Mouse (Mus musculus) NIH3T3 (cell line): Measurements from ENCODE around the gene Polr2f.

Experiments used
- DNase-seq: peaks from one replicate; pipeline ENCODE4 v3.0.0-alpha.2; 2012; ENCODE audit warnings: low read depth

Polr2f gene

DNA sequence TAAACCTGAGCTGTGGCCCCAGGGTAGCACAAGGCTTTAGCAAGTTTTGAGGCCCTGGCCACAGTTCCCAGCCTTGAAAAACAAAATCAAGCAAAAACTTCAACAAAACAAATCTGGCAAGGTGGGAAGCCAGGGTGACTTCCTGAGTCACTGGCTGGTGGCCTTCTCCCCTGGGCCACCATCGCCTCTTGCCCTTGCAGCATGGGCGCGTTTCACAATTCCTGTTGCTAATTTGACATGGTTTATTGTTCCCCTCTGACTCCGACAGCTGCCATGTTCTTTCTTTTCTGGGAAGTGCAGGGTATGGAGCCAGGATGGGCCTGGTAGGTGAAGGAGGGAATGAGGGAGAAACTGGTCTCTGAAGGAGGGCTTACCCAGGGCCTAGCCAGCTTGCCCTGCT, 18.7 kb upstream of the Polr2f start:
- no peak for DNase-seq

DNA sequence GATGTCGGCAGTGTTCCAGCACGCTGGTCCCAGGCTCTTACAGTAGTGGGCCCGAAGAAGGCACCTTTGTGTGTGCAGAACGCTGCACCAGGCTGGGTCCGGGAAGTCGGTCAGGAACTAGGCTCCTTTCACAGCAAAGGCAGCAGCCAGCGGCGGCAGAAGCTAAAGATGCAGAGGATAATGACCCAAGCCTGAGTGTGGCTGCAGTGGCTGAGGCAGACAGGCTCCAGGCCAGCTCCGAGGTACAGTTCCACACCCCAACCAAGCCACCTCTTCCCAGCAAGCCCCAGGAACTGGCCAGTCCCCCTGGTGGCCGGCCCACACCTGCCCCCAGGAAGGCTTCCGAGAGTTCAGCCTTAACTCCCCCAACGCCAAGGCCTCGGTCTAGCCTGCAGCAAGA, 18.3 kb upstream of the Polr2f start:
- no peak for DNase-seq

DNA sequence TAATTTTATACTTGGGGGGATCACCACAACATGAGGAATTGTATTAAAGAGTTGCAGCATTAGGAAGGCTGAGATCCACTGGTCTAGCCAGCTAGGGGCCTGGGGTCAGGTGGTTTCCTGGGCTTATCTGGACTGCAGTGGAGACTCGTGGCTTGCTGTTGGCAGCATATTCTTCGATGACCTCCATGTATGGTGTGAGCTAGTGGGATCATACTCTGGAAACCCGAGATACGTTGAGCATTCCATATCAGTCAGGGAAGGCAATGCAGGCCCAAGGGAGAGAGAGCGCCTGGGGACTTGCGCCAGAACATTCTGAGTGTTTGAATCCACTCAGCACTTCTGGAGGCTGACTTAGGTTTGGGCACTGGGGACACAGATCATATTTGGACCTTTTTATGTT, 17.1 kb upstream of the Polr2f start:
- no peak for DNase-seq

DNA sequence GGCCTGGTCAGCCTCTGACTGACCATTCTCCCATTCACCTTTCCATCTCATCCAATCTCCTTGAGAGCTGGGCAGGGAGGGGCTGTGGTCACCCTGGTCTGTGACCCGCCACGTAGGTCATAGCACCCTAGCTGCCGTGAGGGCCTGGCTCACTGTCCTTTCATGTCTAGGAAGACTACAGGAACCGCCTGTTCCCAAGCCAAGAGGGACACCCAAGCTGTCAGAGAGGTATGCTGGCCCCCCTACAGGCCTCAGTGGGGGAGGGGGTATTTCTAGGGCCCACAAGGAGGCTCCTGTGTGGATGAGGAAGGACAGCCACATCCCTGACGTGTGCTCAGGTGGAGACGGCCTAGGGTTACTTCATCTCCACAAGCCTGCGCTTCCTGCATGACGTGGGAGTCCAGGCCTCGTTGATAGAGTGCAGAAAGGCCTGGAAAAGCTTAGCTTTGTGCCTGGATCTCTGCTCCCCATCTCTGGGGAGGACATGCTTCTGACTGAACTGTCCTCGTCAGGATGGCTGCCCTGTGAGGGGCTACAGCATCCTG, 16.4 kb upstream of the Polr2f start:
- DNase-seq, result no peak

DNA sequence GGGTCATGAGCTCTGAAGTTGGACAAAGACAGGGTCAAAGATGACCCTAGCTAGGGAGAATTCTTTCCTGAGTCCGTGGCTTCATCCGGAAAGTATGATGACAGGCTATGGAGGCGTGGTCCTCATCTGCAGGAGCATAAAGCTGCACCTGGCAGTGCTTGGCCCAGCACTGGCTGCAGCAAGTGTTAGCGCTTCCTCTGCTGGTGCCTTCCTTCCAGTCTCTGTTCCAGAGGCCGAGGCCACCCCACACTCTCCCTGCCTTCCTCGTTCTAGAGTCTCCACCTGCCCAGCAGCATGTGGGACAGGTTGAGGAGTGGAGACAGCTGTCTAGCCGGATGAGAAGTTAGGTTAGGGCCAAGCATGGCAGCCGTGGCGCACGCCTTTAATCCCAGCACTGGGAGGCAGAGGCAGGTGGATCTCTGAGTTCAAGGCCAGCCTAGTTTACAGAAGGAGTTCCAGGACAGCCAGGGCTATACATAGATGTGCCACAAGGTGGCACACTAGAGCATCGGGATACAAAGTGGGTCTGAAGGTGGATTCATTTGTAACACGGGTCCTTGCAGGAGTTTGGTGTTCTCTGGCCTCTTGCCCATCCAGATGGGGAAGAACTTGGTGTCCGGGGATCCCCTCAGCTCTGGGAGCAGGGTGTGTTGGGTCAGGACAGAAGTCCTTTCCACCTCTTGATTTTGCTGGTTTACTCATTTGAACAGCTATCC, 14.4 kb upstream of the Polr2f start:
- peak; percentile 84 for DNase-seq

DNA sequence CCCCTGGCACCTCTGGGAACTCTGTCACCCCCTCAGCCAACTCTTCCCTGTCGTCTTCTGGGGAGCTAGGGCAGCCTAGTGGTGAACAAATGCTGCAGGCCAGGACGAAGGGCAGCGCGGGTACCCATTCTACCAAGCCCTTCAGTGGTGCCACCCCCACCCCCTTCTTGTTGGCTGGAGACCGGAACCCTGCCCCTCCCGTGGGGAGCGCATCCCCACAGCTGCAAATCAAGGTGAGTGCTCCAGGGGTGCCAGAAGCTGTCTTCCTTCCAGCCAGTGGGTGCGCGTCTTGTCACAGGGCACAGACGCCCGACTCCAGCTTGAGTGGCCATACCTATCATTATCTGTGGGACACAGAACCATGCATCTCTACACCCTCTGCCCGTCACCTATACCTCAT, 13.7 kb upstream of the Polr2f start:
- DNase-seq, result no peak

DNA sequence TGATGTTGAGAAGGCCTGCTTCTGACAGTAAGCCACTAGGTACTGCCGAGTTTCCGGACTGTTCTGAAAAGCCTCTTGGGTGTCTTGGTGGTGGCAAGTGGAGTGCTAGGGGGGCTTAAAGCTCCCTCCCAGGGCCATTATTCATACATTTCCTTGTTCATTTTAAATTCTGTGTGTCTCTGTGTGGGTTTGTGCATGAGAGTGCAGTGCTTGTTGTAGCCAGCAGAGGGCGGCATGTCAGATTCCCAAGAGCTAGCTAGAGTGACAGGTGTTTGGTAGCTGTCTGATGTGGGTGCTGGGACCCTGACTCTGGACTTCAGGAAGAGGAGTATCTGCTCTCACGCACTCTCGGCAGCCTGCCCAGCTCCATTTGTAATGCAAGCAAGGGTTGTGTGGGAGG, 12.6 kb upstream of the Polr2f start:
- DNase-seq, result no peak

DNA sequence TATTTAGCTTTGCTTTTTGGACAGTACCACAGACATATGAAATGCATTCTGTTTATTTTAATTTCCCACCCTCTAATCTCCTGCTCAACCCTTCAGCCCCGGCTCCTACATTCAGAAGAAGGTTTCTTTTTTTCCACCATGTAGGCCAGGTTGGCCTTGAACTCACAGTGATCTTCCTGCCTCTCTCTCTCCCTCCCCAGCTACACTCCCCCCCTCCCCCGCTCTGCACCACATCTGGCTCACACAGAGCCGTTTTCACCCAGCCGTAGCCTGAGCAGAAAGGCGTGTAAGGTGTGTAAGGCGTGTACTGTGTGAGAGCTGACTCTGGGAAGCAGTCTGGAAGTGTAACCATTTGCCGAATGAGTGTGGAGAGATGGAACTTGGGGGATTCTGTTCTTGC, 11.5 kb upstream of the Polr2f start:
- no peak for DNase-seq

DNA sequence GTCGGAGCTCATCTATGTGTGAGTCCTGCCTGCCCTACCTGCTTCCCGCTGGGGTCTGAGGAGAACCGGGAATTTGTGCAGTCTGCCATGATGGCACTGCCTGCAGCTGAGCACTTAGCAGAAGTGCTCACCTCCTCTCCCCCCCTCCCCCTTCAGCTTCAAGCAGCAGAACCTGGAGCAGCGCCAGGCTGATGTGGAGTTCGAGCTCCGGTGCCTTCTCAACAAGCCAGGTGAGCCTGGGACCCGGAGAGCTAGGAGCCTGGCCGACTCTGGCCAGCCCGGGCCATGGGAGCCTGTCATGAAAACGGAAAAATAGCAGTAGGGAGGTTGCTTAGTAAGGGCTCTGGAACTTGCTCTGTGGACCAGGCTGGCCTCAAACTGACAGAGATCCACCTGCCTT, 10.0 kb upstream of the Polr2f start:
- DNase-seq, result peak; percentile 61

DNA sequence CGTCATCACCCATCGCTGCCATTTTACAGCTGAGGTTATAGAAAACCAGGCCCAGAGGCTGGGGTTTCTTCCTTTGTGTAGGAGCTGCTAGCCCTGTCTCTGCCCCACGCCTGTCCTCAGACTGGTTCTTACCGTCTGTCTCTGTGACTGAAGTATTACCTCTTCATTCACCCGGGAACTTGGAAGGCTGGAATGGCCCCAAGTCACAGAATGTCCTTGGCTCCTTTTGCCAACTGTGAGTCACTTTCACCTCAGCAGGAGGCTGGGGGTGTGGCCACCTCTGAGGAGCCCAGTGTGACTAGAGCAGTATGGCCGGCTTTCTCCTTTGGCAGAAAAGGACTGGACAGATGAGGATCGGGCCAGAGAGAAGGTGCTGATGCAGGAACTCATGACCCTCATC, 9.4 kb upstream of the Polr2f start:
- peak; percentile 96 for DNase-seq

DNA sequence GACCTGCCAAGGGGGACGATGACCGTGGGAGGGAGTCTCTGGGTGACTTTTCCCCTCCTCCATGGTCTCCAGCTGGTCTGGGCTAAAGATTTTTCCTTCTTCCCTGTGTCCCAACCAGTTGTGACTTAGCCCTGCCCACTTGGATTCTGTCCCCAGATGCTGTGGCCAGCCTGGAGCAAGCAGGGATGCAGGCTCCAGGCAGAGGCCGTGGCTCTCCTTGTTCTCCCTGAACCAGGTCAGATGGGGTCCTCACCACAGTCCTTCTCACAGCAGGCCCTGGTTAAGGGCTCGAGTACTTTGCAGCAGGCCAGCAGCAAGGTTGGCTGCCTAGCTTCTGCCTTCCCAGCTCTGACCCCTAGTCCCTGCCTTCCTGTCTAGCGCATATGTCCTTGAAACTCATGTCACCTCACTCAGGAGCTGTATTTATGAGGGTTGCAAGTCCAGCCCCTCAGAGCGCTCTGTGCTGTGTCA, 7.6 kb upstream of the Polr2f start:
- no peak for DNase-seq

DNA sequence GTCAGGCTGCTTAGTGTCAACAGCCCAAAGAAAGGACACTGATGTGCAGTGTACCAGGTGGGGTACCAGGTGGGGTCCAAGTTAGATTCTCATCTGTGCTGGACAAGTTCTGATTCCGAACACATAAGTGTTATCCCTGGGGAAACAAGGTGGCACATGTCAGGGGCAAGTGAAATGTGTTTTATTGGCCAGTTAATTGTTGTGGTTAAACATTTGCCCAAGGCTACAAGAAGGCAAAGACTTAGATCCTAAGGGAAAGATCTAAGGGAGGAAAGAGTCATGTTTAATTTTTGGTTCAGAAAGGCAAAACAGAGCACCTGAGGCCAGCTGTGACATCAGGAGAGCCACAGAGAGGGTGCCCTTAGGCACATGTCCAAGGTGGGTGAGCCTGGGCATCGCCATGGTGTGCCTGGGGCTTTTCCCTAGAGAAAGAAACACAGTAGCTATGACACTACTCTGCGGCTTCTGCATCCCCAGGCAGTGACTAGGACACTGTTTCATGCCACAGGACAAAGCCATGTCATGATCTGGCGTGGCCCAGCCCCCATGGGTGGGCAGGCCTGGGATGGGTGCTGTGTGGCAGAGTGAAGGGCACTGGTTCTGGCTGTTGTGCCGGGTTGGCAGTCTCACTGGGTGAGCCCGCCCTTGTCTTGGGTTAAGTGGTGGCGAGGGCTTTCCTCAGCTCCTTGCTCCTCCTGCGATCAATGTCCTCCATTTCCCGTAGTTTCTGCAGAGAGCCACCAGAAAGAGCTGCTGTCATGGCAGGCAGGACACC, 6.1 kb upstream of the Polr2f start:
- DNase-seq, result no peak

DNA sequence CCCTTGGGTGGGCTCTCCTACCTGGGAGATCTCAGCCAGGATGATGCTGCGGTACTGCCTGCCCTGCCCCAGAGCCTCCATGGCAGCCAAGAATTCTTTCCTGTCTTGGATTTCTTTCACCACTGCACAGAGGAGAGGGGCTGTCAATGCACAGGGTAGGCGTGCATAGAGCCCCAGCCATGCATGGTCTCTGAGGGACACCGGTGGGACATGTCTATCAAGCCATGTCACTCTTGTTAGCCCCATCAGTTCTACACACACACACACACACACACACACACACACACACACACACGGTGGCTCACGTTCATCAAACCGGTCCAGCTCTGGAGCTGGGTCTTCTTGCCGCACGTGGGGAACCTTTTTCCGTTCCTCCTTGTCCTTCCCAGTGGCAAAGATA, 5.5 kb upstream of the Polr2f start:
- no peak for DNase-seq

DNA sequence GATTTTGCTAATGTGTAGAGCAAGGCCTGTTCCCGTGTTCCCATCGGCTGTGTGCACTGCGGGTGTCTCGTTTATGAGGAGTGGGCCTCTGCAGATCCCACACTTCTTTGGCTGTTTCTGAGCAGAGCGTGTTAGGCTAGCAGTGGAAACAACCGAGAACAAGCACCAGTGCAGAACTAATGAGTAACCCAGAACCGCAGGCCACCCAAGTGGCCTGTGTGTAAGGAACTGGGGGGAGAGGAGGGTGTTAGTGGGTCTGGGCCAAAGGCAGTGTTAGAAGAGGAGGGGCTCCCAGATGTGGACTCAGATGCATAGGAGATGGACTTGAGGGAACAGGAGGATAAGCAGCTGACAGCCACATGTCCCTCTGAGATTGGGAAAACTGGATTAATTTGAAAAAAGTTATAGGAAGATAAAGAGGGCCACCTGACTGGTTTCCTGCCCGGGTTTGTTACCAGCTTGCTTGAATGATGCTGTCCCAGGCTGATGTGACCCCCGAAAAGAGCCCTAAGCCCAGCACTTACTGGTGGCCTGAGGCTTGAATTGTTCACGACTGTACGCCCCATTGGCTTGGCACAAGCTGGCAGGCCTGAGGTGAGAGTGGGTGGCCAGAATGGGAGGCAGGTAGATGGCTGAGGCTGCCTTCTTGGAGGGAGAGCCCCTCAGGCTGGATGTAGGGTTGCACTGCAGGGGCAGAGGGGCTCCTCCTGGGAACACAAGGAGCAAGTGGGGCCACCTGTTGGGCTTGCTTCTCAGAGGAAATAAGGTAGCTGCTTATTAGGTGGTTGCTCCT, 4.8 kb upstream of the Polr2f start:
- DNase-seq, result no peak

DNA sequence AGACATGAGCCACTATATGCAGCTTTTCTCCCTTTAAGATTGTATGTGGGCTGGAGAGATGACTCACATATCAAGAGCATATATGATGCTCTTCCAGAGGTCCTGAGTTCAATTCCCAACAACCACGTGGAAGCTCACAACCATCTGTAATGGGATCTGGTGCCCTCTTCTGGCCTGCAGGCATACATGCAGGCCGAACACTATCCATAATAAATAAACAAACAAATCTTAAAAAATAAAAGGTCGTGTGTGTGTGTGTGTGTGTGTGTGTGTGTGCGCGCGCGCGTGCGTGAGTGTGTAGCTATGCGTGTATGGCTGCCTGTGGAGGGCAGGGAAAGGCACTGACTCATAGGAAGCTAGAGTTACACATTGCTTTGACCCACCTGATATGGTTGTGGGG, 1.2 kb upstream of the Polr2f start:
- DNase-seq, result peak; percentile 79

DNA sequence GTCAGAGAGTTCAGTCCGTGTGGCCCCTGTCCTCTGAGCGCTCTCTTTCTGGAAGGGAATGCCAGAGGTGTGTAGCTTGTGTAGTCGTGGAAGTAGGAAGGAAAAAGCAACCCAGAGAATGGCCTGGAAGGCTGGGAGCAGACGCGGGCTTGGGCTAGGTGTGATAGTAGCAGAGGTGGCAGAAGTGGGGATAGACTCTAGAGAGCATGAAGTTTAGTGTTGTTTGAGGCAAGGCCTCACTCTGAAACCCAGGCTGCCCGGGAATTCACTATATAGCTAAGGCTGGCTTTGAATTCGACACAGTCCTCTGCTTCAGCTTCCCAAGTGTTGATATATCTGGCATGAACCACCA, 733 bp downstream of the Polr2f start:
- no peak for DNase-seq

DNA sequence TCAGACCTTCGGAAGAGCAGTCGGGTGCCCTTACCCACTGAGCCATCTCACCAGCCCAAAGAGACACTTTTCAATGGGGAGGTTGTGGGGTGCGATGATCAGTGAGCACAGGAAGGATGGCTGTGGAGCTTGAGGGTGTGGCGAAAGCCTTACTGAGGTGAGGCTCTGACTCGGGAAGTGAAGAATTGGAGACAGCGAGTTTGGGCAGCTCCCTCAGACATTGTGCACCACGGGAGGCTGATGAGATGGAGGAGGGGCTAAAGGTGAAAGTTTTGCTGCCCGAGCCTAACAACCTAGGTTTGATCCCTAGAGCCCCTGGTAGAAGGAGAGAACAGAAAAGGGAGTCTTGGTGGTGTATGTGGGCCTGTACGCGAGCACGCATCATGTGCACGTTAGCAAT, 2.5 kb downstream of the Polr2f start:
- no peak for DNase-seq

DNA sequence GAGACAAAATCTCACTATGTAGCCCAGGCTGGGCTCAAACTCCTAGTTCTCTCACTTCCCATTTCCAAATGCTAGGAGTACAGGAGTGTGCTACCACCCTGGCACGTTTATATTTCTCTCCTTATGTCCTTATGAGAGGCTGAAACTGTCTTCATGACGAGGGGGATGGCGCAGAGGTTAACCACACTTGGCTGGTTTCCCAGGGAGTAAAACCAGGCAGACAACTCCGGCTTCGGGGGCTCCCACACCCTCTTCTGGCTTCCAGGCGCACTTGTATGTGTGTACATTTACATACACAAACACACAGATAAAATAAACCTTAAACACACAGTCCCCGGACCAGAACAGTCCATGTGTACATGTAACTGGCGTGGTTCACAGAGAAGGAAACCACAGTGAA, 3.2 kb downstream of the Polr2f start:
- DNase-seq, result no peak

DNA sequence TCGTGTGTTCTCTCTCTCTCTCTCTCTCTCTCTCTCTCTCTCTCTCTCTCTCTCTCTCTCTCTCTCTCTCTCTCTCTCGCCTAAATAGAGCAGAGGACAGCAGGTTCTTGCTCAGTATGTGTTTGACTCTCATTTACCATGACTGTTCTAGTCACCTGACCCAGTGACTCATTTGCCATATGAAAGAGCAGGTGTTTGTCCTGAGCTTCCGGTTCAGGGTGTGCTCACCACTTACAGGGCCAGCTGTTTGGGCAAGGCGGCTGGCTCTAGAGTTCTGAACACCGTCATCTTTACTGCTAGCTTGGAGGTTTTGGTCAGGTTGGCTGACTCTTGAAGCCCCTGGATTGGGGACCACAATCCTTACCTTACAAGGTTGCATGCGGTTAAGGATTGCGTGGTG, 4.7 kb downstream of the Polr2f start:
- DNase-seq, result no peak

DNA sequence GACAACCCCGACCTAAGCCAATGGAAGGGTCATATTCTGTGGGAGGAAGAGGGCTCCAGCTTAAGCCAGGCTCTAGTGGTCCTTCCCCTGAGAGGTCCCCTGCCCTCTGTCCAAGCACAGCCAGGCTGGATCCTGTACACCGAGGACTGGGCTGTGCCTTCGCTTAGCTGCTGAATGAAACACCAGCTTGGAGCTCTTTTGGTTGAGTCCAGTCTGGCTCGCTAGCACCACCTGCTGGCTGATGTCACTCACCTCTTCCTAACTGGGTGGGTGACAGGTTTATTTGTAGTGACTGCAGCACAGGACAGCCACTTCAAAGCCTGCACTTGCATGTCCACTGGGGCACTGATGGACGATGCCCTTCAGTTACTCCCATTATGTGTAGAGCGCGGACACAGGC, 7.7 kb downstream of the Polr2f start:
- peak; percentile 91 for DNase-seq

DNA sequence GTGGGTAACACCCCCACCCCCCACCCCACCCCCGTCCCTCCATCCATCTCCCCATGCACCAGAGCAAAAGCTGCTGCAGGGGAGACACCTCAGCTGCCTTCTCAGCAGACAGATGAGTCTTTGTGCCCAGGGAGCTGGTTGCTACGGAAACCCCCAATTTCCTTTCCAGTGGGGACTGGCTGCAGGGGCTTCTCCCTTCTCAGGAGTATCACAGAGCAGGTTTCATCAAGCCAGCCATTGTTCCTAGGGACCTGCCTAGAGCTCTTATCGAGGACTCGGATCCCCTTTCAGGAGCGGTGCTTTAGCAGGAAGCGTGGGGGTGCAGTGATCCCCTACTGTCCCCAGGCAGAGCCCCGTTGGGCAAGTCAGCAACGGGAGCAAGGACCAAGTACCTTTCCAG, 11.1 kb downstream of the Polr2f start:
- no peak for DNase-seq

DNA sequence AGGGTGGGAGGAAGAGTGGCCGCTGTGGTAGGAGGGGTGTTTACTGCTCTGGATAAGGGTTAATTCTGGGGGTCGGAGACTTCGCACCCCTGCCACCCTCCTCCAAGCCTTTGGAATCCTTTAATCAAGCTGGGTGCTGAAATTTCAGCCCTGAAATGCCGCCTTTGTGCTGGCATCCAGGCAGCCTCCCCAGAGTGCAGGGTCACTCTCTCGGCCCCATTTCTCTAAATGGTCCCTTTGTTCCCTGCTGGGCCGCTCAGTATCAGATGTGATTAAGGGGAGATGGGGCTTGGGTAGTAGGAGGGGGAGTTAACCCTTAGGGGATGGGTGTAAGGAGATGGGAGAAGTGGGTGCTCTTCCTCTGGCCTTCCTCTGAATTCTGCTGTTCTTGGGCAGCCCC, 11.9 kb downstream of the Polr2f start:
- no peak for DNase-seq

DNA sequence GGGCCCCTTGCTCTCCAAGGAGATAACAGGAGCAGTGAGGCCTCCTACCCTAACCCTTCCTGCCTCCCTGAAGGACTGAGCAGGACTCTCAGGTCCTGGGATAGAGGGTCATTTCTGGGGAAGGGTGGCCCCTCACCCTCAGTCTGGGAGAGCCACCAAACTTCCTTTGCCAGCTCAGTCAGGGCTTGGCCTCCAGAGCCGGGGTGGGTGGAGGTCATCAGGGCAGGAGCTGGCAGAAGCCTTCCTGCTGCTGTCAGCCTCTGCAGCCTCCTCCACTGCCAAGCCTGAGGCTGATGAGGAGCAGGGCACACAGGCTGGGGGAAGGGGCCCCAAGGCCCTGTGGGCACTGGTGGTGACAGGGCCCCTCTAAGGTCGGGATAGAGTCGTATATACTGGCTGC, 14.8 kb downstream of the Polr2f start:
- no peak for DNase-seq
